Mouse (Mus musculus) kidney, postnatal 10 days (tissue): ENCODE results near the gene Traf3ip3.

Source experiments
- DNase-seq: peaks from one replicate; pipeline ENCODE4 v3.0.0; 2021; ENCODE audit warnings: mixed read lengths

The Traf3ip3 gene

GRCm38 (mm10) chr1:193157111-193157492 lies 44.4 kb downstream of the Traf3ip3 start:
- no peak for DNase-seq

GRCm38 (mm10) chr1:193156316-193157110 lies 45.0 kb downstream of the Traf3ip3 start:
- DNase-seq = peak; percentile 38

- peak; percentile 50 for DNase-seq
These were observed 47.9 kb downstream of the Traf3ip3 start for GRCm38 (mm10) chr1:193153561-193153960.

- DNase-seq = peak; percentile 88
These were observed 48.6 kb downstream of the Traf3ip3 start, which contains the start of gene Irf6 for GRCm38 (mm10) chr1:193152872-193153271. TSS of gene Irf6 (plus strand) at chr1:193153111.

- no peak for DNase-seq
These were observed 50.4 kb downstream of the Traf3ip3 start for GRCm38 (mm10) chr1:193151134-193151533.

- DNase-seq = no peak
These were observed 52.3 kb downstream of the Traf3ip3 start for GRCm38 (mm10) chr1:193149231-193149630.

GRCm38 (mm10) chr1:193146416-193146815 lies 55.1 kb downstream of the Traf3ip3 start:
- DNase-seq = no peak

- no peak for DNase-seq
These were observed 56.4 kb downstream of the Traf3ip3 start for GRCm38 (mm10) chr1:193145101-193145500.

- no peak for DNase-seq
These were observed 57.0 kb downstream of the Traf3ip3 start for GRCm38 (mm10) chr1:193144516-193144915.

- no peak for DNase-seq
These were observed 58.9 kb downstream of the Traf3ip3 start for GRCm38 (mm10) chr1:193142517-193143062.

- no peak for DNase-seq
These were observed 60.4 kb downstream of the Traf3ip3 start for GRCm38 (mm10) chr1:193141118-193141517.

GRCm38 (mm10) chr1:193138669-193139068 lies 62.8 kb downstream of the Traf3ip3 start:
- no peak for DNase-seq

- no peak for DNase-seq
These were observed 63.4 kb downstream of the Traf3ip3 start for GRCm38 (mm10) chr1:193138087-193138486.

GRCm38 (mm10) chr1:193133726-193134125 lies 67.8 kb downstream of the Traf3ip3 start:
- DNase-seq = no peak

GRCm38 (mm10) chr1:193132385-193132784 lies 69.1 kb downstream of the Traf3ip3 start:
- no peak for DNase-seq

GRCm38 (mm10) chr1:193131311-193131948 lies 70.1 kb downstream of the Traf3ip3 start:
- DNase-seq = no peak

GRCm38 (mm10) chr1:193130839-193131238 lies 70.7 kb downstream of the Traf3ip3 start:
- DNase-seq = no peak

- DNase-seq = no peak
These were observed 71.1 kb downstream of the Traf3ip3 start for GRCm38 (mm10) chr1:193130456-193130825.

GRCm38 (mm10) chr1:193129786-193130455 lies 71.6 kb downstream of the Traf3ip3 start, which contains the start of gene Diexf:
TSS of gene Diexf (minus strand) at chr1:193130272.
- peak; percentile 99 for DNase-seq

GRCm38 (mm10) chr1:193129321-193129720 lies 72.2 kb downstream of the Traf3ip3 start:
- DNase-seq = no peak

- DNase-seq = no peak
These were observed 73.4 kb downstream of the Traf3ip3 start for GRCm38 (mm10) chr1:193128055-193128454.

GRCm38 (mm10) chr1:193125835-193126234 lies 75.7 kb downstream of the Traf3ip3 start:
- no peak for DNase-seq
